Mouse (Mus musculus) layer of hippocampus, postnatal 10 days (tissue): Measurements from ENCODE around the gene Hist2h2ac. TPM values are rescaled to one million over a fixed set of nuclear protein-coding genes. Genes with fewer than 3 reads are reported as not detected.
A peak's percentile ranks its signal among the peaks of the same experiment; 100 is the strongest.
"Not testable (repeated sequence)": the region's sequence is repeated elsewhere in the genome, so short reads cannot be mapped to it uniquely, and the experiment has no call there.

Experiments used
- DNase-seq, 2 experiments: peaks; one replicate each; pipeline ENCODE4 v3.0.0; 2021; ENCODE audit warnings: low spot score in 2 of 2
- microRNA-seq, 2 experiments: library from miRNA; unstranded; fragments of <30 nt; microRNA quantifications; one replicate each; pipeline ENCODE4 v1.2.0; 2021
- total RNA-seq, 2 experiments: library from RNA; stranded (reverse); gene quantifications; 2 replicates each; pipeline ENCODE4 v1.2.3; 2021

Hist2h2ac gene
- total RNA-seq, 2 experiments from 2014 or later, result 42.5 to 52.0 TPM

GRCm38 (mm10) chr3:96192977-96193376 is 27.7 kb downstream of the Hist2h2ac start:
- no peak for DNase-seq

DNA sequence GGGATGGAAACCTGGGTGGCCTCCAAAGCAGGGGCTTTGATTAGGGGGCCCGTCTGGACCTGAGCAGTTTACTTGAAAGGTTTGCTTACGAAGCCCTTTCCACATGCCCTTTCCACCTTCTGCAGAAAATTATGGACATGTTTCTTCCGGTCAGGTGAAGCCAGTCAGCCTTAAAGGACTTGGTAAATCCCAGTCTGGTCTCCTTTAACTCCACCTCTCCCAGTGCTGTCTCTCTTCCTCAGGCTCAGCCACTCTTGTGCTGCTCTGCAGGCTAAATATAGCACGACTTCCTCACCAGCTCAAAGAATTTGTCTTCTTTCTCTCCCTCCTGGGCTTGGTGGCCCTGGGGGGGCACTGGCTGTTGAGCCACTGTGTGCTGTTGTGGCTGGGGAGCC is 38.3 kb downstream of the Hist2h2ac start:
- DNase-seq, result no peak

DNA sequence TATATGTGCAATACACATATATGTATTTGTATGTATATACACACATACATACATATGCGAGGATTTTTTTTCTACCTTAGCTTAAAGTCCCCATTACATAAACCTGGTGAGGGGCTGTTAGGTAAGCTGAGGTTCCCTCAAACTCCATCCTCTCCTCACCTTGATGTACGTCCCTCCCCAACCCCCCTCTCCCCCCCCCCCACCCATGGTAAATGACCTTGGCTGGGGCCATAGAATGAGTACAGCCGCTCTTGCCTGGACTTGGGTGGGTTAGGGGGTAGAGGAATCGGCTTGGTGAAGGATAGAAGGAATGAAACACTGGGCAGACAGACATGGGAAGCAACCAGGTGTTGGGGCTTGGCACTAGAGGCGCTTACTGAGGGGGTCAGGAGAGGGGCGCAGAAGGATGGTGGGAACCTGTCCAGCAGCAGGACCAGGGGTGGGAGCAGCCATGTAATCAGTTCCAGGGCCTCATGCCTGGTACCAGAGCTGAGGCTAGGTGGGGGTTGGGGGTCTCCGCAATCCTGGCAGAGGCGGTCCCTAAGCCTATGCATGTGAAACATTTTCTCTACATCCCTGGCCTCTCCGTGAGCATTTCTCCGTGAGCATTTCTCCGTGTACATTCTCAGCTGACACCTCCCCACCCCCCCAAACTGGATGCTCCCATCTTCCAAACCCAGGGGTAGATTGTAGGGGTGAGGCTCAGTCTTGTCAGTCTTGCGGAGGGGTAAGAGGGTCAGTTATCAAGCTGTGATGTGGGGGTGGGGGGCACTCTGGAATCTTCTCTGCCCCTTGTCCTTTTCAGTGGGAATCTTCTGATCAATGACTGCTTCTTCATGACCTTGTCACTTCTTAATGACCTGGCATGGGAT is 38.9 kb downstream of the Hist2h2ac start:
- no peak for DNase-seq

- peak; percentile 75 to 79 for DNase-seq
These were observed 39.8 kb downstream of the Hist2h2ac start, which contains the start of gene Sv2a for GRCm38 (mm10) chr3:96180727-96181477. TSS of gene Sv2a (plus strand) at chr3:96181151.

- DNase-seq, result no peak
These were observed 41.1 kb downstream of the Hist2h2ac start for GRCm38 (mm10) chr3:96179531-96179930.

- no peak for DNase-seq
These were observed 41.8 kb downstream of the Hist2h2ac start for GRCm38 (mm10) chr3:96178902-96179301.

DNA sequence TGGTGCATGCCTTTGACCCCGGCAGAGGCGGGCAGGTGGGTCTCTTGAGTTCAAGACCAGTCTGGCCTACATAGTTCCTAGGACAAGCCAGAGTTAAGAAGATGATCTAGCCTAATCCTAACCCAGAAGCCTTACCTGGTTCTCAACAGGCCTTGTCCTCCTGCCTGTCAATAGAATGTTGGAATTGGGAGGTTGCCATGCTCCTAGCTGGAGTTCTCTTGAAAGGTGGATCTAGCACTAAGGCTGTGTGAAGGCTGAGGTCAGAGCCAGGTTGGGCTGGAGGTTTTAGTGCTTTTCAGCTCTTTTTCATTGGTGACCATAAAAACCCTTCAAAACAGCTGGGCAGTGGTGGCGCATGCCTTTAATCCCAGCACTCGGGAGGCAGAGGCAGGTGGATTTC is 42.3 kb downstream of the Hist2h2ac start:
- no peak for DNase-seq

DNA sequence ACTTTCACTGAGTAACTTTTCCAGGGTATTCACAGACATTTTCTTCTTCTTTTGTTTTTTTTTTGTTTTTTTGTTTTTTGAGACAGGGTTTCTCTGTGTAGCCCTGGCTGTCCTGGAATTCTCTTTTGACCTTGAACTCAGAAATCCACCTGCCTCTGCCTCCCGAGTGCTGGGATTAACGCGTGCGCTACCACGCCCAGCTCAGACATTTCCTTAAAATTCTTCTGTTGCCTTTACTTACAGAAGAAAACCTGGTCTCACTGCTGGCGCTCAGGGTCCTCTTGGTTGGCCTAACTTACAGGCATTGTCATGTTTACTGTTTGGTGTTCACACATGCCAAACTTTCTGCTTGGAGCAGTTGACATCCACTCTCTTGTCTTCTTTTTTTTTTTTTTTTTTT is 45.4 kb downstream of the Hist2h2ac start:
- no peak for DNase-seq

DNA sequence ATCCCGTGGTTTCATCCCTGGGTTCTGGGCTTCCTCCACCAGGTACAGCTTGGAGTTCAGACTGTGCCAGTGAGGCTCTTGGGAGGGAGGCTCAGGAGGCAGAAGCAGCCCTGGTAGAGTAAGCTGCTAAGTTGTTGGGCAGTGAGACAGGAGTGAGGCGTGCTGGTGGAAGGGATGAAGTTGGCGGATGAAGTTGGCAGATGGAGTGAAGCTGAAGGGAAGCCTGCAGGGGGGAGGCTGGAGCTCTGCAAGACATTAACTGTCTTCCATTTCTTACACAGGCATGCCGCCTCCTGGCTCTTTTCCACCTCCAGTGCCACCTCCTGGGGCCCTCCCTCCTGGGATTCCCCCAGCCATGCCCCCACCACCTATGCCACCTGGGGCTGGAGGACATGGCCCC is 46.6 kb downstream of the Hist2h2ac start:
- not testable (repeated sequence) for DNase-seq

- no peak for DNase-seq
These were observed 47.5 kb downstream of the Hist2h2ac start for GRCm38 (mm10) chr3:96173185-96173584.

DNA sequence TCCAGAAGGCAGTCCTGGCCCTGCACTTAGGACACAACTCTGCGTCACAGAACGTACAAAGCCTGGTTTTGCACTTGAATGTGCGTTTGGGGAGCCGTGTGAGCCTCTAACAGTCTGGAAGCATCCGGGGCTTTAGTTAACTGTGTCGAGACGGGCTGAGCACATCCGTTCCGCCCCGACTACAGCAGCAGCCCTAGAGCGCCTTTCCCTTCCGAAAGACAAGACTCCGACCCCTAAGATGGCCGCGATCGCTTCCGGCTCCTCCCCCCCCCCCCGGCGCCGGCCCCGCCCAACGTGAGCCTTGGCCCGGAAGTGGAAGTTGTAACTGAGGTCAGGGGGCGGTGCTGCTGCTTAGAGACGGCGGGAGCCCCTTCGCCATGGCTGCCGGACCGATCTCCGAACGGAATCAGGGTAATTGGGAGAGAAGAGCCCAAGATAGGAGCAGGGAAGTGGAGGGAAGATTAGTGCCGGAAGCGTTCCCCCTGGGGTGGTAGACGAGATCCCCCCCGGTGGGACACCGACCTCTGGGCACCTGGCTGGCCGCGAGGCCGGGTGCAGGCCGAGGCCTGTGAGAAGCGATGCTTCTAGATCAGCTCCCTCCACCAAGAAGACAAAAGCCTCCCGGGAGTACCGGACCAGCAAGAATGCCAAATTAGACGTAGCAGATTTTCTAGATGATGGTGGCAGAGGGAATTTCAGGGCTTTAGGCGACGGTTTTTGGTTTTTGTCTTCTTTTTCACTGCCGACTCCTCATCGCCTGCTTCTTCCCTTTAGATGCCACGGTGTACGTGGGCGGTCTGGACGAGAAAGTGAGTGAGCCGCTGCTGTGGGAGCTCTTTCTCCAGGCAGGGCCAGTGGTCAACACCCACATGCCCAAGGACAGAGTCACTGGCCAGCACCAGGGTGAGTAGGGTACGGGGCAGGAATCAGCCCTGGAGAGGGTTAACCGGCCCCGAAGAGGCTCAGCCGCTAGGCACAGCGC is 48.2 kb downstream of the Hist2h2ac start, which contains the start of gene Sf3b4:
Gene Sf3b4, plus strand, starts transcription at position 136 of the 982 bp plus-strand sequence.
- DNase-seq, result peak; percentile 82 to 84

DNA sequence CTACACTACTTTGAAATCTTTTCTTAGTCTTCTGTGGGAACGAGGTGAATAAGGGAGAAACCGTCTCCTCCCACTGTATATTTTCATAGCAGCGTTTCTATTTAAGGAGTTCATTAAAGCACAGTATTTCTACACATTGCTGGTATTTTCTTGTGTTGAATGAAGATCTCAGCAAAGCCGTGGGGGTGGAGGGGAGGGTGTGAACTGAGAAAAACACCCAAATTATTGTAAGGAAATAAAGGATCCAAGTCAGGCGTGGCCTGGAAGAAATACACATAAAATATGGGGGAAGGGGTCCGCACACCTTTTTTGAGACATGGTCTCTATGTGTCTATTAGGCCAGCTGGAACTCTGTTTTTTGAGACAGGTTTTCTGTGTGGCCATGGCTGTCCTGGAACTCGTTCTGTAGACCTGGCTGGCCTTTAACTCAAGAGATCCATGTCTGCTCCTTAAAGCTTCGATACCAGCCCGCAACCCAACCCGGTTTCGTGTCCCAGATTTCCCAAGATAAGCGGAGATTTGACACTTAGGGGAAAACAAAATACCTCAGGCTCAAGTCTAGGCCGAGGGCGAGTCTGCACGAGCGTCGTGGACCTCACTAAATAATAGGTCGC is 49.0 kb downstream of the Hist2h2ac start:
- DNase-seq, result no peak

DNA sequence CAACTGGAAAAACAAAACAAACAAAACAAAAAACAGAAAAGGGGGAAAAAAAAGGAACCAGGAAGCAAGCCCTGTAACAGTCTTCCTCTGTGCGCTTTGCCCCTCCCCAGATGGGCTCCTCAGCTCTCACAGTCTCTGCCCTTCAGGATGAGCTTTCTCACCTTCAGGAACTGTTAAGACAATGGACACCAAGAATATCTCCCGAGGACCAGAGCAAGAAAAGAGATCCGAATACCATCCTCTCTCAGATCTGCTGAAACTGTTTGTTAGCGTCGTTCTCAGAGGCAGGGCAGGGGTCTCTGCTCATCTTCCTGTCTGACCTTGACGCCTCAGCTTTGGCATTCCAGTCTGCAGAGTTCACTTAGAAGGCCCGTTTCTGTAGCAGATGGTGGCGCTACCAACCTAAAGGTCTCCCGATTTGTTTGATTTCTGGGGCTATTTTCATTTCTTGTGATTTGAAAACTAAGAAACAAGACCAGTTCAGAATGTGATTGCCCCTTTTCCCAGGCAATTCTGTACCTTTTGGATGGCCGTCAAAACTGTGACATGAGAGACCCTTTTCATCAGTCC is 49.6 kb downstream of the Hist2h2ac start:
- no peak for DNase-seq

Small RNAs within 50 kb of the gene (microRNA-seq; reads per million reads assigned to microRNA genes)
- gene Gm44492 (0 reads per million in 2 experiments), gene Gm47311 (0 reads per million in 2 experiments), gene Gm47313 (0 reads per million in 2 experiments)

Other genes starting within 250 kb of the Hist2h2ac start
- gene Plekho1, start 224.9 kb downstream of the Hist2h2ac start, total RNA-seq, result 10 to 100 TPM; 50.2 to 56.5 TPM
- 10 to 100 TPM; 41.9 to 42.2 TPM for gene Vps45, start 162.4 kb downstream of the Hist2h2ac start, total RNA-seq
- 10 to 100 TPM; 17.7 to 21.0 TPM for gene Otud7b, start 116.4 kb downstream of the Hist2h2ac start, total RNA-seq
- gene Mtmr11, start 58.9 kb downstream of the Hist2h2ac start, total RNA-seq, result 1 to 10 TPM; 5.5 to 9.2 TPM
- 10 to 100 TPM; 54.3 to 55.7 TPM for gene Sf3b4, start 48.5 kb downstream of the Hist2h2ac start, total RNA-seq
- 100 to 1,000 TPM; 317 to 343 TPM for gene Sv2a, start 39.7 kb downstream of the Hist2h2ac start, total RNA-seq
- 10 to 100 TPM; 20.9 to 22.8 TPM for gene Bola1, start 1.2 kb downstream of the Hist2h2ac start, total RNA-seq
- 10 to 100 TPM; 16.7 to 16.8 TPM for gene Hist2h2ab, start 1.0 kb downstream of the Hist2h2ac start, total RNA-seq
- 1 to 10 TPM; 3.9 TPM for gene Hist2h2be, start 239 bp upstream of the Hist2h2ac start, total RNA-seq
- gene Hist2h3c2, start 18.2 kb upstream of the Hist2h2ac start, total RNA-seq, result 10 to 100 TPM; 18.2 to 19.1 TPM
- 100 to 1,000 TPM; 287 to 323 TPM for gene Hist2h2aa2, start 19.4 kb upstream of the Hist2h2ac start, total RNA-seq
- gene Hist2h2aa1, start 24.6 kb upstream of the Hist2h2ac start, total RNA-seq, result 10 to 100 TPM in 1 of 2 experiments, 1 to 10 TPM in 1; 6.0 to 16.1 TPM
- gene Hist2h3c1, start 25.8 kb upstream of the Hist2h2ac start, total RNA-seq, result not detected
- 10 to 100 TPM; 32.6 to 33.2 TPM for gene Hist2h4, start 42.4 kb upstream of the Hist2h2ac start, total RNA-seq
- 100 to 1,000 TPM; 161 to 165 TPM for gene Hist2h3b, start 47.8 kb upstream of the Hist2h2ac start, total RNA-seq
- 100 to 1,000 TPM; 211 to 217 TPM for gene Hist2h2bb, start 48.9 kb upstream of the Hist2h2ac start, total RNA-seq
- gene Fcgr1, start 73.1 kb upstream of the Hist2h2ac start, total RNA-seq, result 1 to 10 TPM; 1.9 TPM
- gene BC107364, start 231.4 kb upstream of the Hist2h2ac start, total RNA-seq, result not detected